Mouse (Mus musculus): Measurements from ENCODE around the gene Adm. TPM values are rescaled to one million over a fixed set of nuclear protein-coding genes. Genes with fewer than 3 reads are reported as not detected.
"Not testable (repeated sequence)": the region's sequence is repeated elsewhere in the genome, so short reads cannot be mapped to it uniquely, and the experiment has no call there.

The Adm gene
- polyA plus RNA-seq, 1 experiment = 3.3 TPM

DNA sequence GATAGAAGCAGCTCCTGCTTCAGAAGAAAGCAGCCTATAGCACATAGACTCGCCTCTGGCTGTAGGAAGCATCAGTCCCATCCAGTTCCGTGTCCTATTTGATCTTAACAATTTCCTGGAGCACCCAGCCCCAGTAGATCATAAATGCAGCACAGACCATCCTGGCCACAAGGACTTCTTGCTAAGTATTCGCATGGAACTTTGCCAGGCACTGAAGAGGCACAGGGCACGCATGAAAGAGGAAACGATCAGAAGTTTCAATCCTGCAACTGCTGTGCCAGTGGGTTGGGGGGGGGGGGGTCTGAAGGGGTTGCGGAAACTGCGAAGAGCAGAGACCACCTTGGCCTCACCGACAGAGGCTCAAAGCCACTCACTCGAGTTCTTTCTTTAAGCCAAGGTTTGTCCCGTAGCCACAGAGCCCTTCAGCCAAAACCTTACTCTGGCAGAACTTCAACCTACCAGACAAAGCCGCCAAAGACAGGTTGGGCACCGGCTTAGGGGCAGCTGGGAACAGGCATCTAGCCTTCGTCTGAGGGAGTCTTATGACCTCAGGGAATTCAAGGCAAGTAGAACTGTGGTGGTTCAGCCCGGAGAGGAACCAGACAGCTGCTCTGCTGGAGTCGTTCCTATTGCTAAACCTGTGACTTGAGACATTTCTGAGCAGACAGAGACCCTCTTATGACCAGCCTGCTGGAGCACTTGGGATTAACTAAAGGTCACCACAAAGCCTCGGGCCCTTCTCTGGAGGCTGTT is 3.9 kb downstream of the Adm start:
- Histone ChIP-seq H3K4me3 (replicated peaks; ENCODE audit: insufficient read depth, low read depth, low read length) (no peak overlapping the region), H3K27me3 (ENCODE audit: control insufficient read depth, insufficient read depth, low read length) (no peaks in the 10 kb centered on the region; the same call in 1 of the 2 replicates), H3K27ac (ENCODE audit: insufficient read depth, low read length) (no peak overlapping the region), H3K4me1 (ENCODE audit: control insufficient read depth, insufficient read depth, low read length) (peaks cover 10% of the 10 kb centered on the region)
- peak; percentile 33 to 42 for DNase-seq
- TF ChIP-seq CTCF (IDR thresholded peaks at IDR 0.05; ENCODE audit: borderline replicate concordance, insufficient read depth, low read depth, low read length) (no peak), POLR2A (IDR thresholded peaks at IDR 0.05; ENCODE audit: borderline replicate concordance, insufficient read depth, low read length) (no peak)
- 36% methylated on average over 16 of the region's 16 CpGs for WGBS

GRCm38 (mm10) chr7:110635929-110636328 is 8.5 kb downstream of the Adm start:
- Histone ChIP-seq H3K4me1 (ENCODE audit: control insufficient read depth, insufficient read depth, low read length) (peaks cover 6% of the 10 kb centered on the region), H3K4me3 (replicated peaks; ENCODE audit: insufficient read depth, low read depth, low read length) (no peak overlapping the region), H3K27ac (ENCODE audit: insufficient read depth, low read length) (no peak overlapping the region), H3K27me3 (ENCODE audit: control insufficient read depth, insufficient read depth, low read length) (no peaks in the 10 kb centered on the region)
- TF ChIP-seq POLR2A (IDR thresholded peaks at IDR 0.05; ENCODE audit: borderline replicate concordance, insufficient read depth, low read length) (no peak), CTCF (IDR thresholded peaks at IDR 0.05; ENCODE audit: borderline replicate concordance, insufficient read depth, low read depth, low read length) (no peak)
- DNase-seq = no peak
- WGBS = 85% methylated on average over 3 of the region's 3 CpGs

DNA sequence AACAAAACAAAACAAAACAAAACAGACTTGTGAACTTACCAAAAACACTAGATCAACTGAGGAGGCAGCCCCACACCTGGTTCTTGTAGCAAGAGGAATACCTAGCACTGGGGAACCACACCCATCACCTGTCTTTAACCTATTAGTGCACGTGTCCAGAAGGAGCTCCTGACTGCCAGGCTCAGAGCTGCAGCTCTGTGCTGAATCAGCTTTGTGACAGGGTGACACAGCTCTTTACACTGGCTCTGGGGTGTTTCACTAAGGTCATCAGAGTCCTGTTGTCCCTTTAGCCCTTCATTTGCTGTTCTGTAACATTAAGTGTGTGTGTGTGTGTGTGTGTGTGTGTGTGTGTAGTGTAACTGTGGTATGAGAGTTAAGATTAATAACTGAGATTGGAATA is 9.1 kb downstream of the Adm start:
- no peak overlapping the region for H3K4me3 ChIP-seq (replicated peaks; ENCODE audit: insufficient read depth, low read depth, low read length)
- no peaks in the 10 kb centered on the region for H3K27me3 ChIP-seq (ENCODE audit: control insufficient read depth, insufficient read depth, low read length)
- DNase-seq = no peak
- 73% methylated on average over 1 of the region's 1 CpGs for WGBS
- TF ChIP-seq POLR2A (IDR thresholded peaks at IDR 0.05; ENCODE audit: borderline replicate concordance, insufficient read depth, low read length) = no peak
- TF ChIP-seq CTCF (IDR thresholded peaks at IDR 0.05; ENCODE audit: borderline replicate concordance, insufficient read depth, low read depth, low read length) = no peak
- H3K27ac ChIP-seq (ENCODE audit: insufficient read depth, low read length) = no peak overlapping the region
- peaks cover 6% of the 10 kb centered on the region for H3K4me1 ChIP-seq (ENCODE audit: control insufficient read depth, insufficient read depth, low read length)

GRCm38 (mm10) chr7:110638305-110639110 is 11.0 kb downstream of the Adm start:
- WGBS = 33% methylated on average over 17 of the region's 17 CpGs
- TF ChIP-seq POLR2A (IDR thresholded peaks at IDR 0.05; ENCODE audit: borderline replicate concordance, insufficient read depth, low read length) = no peak
- H3K4me1 ChIP-seq (ENCODE audit: control insufficient read depth, insufficient read depth, low read length) = peaks cover 6% of the 10 kb centered on the region
- DNase-seq = peak in 1 of 2 experiments; percentile 34
- H3K27ac ChIP-seq (ENCODE audit: insufficient read depth, low read length) = no peak overlapping the region
- H3K4me3 ChIP-seq (replicated peaks; ENCODE audit: insufficient read depth, low read depth, low read length) = no peak overlapping the region
- no peaks in the 10 kb centered on the region for H3K27me3 ChIP-seq (ENCODE audit: control insufficient read depth, insufficient read depth, low read length)

- peaks cover 6% of the 10 kb centered on the region for H3K4me1 ChIP-seq (ENCODE audit: control insufficient read depth, insufficient read depth, low read length)
- 58% methylated on average over 11 of the region's 11 CpGs for WGBS
- no peak overlapping the region for H3K4me3 ChIP-seq (replicated peaks; ENCODE audit: insufficient read depth, low read depth, low read length)
- H3K27ac ChIP-seq (ENCODE audit: insufficient read depth, low read length) = no peak overlapping the region
- TF ChIP-seq POLR2A (IDR thresholded peaks at IDR 0.05; ENCODE audit: borderline replicate concordance, insufficient read depth, low read length) = no peak
- DNase-seq = peak in 1 of 2 experiments; percentile 18
- H3K27me3 ChIP-seq (ENCODE audit: control insufficient read depth, insufficient read depth, low read length) = no peaks in the 10 kb centered on the region
Observed at GRCm38 (mm10) chr7:110639291-110639915, 11.9 kb downstream of the Adm start.

DNA sequence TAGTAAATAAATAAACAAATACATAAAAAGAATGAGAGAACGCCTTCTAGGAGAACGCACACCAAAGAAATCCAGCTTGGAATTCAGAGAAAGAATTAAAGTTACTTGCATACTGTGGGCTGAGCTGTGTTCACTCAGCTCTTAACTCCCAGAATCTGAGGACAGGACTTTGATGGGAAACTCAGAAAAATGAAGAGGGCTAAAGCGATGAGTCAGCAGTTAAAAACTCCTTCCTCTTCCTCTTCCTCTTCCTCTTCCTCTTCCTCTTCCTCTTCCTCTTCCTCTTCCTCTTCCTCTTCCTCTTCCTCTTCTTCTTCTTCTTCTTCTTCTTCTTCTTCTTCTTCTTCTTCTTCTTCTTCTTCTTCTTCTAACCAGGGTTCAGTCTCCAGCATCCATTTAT is 12.5 kb downstream of the Adm start:
- H3K4me3 ChIP-seq (replicated peaks; ENCODE audit: insufficient read depth, low read depth, low read length); DNase-seq; H3K27ac ChIP-seq (ENCODE audit: insufficient read depth, low read length); H3K4me1 ChIP-seq (ENCODE audit: control insufficient read depth, insufficient read depth, low read length); H3K27me3 ChIP-seq (ENCODE audit: control insufficient read depth, insufficient read depth, low read length): not testable (repeated sequence)
- 97% methylated on average over 3 of the region's 3 CpGs for WGBS

DNA sequence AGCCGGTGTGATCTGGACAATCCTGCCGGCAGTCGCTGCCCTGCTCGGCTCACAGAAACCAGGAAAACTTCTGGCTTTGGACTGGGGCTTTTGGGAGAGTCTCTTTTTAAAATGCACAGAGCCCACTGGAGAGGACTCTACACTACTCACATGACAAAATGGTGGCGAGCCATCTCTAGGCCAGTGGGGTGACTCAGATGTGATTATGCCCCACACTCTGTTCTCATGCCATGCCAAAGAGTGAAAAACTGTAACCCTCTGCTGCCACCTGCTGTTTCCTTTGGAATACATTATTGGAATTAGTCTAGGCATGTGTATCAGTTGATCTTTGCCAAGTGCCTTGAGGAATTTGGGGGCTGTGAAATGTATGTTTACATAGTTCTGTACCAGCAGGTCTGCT is 17.9 kb downstream of the Adm start:
- no peak overlapping the region for H3K27ac ChIP-seq (ENCODE audit: insufficient read depth, low read length)
- no peak for TF ChIP-seq POLR2A (IDR thresholded peaks at IDR 0.05; ENCODE audit: borderline replicate concordance, insufficient read depth, low read length)
- peak; percentile 66 for TF ChIP-seq CTCF (IDR thresholded peaks at IDR 0.05; ENCODE audit: borderline replicate concordance, insufficient read depth, low read depth, low read length)
- H3K4me1 ChIP-seq (ENCODE audit: control insufficient read depth, insufficient read depth, low read length) = no peaks in the 10 kb centered on the region
- 73% methylated on average over 5 of the region's 5 CpGs for WGBS
- no peak overlapping the region for H3K4me3 ChIP-seq (replicated peaks; ENCODE audit: insufficient read depth, low read depth, low read length)
- peak; percentile 57 to 69 for DNase-seq
- H3K27me3 ChIP-seq (ENCODE audit: control insufficient read depth, insufficient read depth, low read length) = no peaks in the 10 kb centered on the region

GRCm38 (mm10) chr7:110645859-110646258 is 18.4 kb downstream of the Adm start:
- TF ChIP-seq POLR2A (IDR thresholded peaks at IDR 0.05; ENCODE audit: borderline replicate concordance, insufficient read depth, low read length) (no peak), CTCF (IDR thresholded peaks at IDR 0.05; ENCODE audit: borderline replicate concordance, insufficient read depth, low read depth, low read length) (no peak)
- Histone ChIP-seq H3K4me1 (ENCODE audit: control insufficient read depth, insufficient read depth, low read length) (no peaks in the 10 kb centered on the region), H3K4me3 (replicated peaks; ENCODE audit: insufficient read depth, low read depth, low read length) (no peak overlapping the region), H3K27ac (ENCODE audit: insufficient read depth, low read length) (no peak overlapping the region), H3K27me3 (ENCODE audit: control insufficient read depth, insufficient read depth, low read length) (no peaks in the 10 kb centered on the region)
- 86% methylated on average over 6 of the region's 6 CpGs for WGBS
- DNase-seq = no peak
